Mouse (Mus musculus): ENCODE data around the gene Ankrd23.

GRCm38 (mm10) chr1:36540132-36540531 is 3.4 kb upstream of the Ankrd23 start:
- TF ChIP-seq GATA1 (IDR thresholded peaks at IDR 0.05; ENCODE audit: borderline replicate concordance, low read length): no peak
- TF ChIP-seq FLI1 (IDR thresholded peaks at IDR 0.05; ENCODE audit: low read length): no peak
